Mouse (Mus musculus) mouse trophoblast stem cell (cell line): Measurements from ENCODE around the gene Mrpl50.
"Not testable (repeated sequence)": the region's sequence is repeated elsewhere in the genome, so short reads cannot be mapped to it uniquely, and the experiment has no call there.

Experiments
- in situ Hi-C, 2 experiments: fragments of 300-500 bp; cut with MseI, MboI; formaldehyde crosslinking; loops; 2 replicates in 1 of 2; 3 replicates in 1 of 2; pipeline ENCODE4 v1.15.1; 2025

Mrpl50 gene

GRCm38 (mm10) chr4:49520572-49521340, at the start of gene Mrpl50, which contains the start of gene Zfp189:
Gene Mrpl50, minus strand, starts transcription at chr4:49521093.
Gene Zfp189, plus strand, starts transcription at chr4:49521176.
- in situ Hi-C loops: no loop called here

DNA sequence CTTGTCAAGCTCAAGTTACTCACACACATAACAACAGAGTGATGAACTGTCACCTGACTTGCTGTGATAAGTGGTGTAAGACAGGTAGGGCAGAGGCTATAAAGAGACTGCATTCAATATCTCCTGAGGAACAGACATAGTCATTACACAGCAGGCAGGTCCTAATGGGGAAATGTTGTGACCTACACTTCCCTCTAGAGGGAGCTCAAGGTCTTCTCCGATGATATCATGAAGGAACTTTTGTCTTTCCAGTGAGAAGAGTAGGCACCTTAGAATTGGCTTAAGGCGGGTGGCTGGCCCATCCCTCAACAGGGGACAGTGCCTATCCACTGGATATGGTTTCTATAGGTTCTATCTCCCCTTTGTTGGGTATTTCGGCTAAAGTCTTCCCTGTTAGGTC, 46.7 kb upstream of the Mrpl50 start:
- in situ Hi-C loops: loop anchor here (5.0 kb wide), 1 partner anchor 60 kb away; no protein-coding TSS in a partner anchor

GRCm38 (mm10) chr4:49559915-49560772, 39.3 kb upstream of the Mrpl50 start:
- in situ Hi-C loops: no loop called here

DNA sequence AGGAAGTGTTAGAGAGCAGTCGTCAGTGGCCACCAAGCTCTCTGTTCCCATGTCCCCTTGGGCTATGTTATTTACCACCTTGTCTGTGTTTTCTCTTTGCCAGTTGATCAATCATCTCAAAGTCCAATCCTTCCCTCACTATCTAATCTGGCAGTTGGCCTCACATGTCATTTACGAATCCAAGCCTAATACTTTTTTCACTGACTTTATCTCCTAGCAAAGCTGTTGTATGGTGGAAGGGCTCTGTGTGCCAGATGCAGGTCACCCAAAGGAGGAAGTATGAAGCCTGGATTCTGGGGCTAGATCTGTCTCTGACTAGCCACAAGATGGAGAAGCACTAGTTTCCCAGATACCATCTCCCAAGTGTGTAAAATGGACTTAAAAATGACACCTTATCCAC, 37.3 kb upstream of the Mrpl50 start:
- in situ Hi-C loops: no loop called here

DNA sequence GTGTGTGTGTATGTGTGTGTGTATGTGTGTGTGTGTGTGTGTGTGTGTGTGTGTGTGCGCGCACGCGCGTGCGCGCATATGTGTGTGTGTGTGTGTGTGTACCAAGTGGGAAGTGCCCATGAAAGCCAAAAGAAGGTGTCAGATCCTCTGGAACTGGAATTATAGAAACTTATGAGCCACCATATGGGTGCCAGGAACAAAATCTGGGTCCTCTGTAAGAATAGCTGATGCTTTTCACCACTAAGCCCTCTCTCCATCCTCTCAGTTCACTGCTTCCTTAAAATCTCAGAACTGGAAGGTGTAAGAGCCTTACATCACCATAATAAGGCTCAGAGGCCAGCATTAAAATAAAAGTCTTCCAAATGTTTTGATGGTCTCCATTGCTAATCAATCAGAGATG, 36.5 kb upstream of the Mrpl50 start:
- in situ Hi-C loops: no loop called here

DNA sequence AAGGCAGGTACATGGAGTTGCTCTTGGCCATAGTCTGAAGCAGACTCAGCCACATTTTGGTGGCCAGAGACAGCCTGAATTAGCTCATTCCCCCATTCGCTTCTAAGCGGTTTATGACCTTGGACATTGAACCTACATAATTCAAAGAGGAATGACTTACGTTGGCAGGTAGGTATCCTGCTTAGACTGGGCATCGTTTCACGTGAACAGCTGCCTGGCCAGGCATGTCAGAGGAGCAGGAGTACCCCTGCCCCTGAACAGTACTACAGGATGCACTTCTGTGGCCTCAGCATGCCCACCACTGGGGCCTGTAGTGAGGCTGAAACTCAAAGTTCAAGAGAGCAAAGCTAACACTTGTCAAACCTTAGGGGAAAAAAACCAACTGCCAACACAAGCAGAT, 32.5 kb upstream of the Mrpl50 start:
- in situ Hi-C loops: no loop called here

GRCm38 (mm10) chr4:49549383-49549782, 28.5 kb upstream of the Mrpl50 start, which contains the start of gene Aldob:
Gene Aldob, minus strand, starts transcription at chr4:49549546.
- in situ Hi-C loops: no loop called here

- in situ Hi-C loops: no loop called here
Observed at GRCm38 (mm10) chr4:49547544-49548219, 26.8 kb upstream of the Mrpl50 start.

DNA sequence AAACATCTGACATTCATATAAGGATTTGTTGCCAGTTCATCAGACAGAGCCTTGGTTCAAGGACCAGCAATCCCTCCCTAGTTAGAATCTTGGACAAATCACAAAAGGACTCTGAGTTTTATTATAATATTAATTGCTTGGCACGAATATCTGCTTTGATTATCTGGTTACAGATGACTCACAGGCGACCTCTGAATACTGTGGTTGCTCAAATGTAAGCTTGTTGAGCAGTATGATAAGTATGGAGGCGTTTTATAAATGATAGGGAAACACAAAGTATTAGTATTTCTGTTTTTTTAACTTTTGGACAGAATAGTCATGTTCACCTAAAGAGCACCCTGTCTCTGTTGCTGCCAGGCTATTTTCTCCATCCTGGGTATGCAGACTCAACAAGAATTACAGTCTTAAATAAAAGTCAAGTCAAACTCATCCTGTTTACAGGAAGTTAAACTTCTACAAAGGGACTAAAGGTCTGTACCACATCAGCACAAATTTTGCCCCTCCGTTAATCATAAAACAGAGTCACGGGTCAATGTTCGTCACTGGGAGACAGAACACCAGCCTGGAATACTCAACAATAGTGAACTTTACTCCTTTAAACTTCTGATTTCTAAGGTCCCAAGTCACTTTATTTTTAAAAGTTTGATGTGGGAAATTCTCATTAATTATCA, 26.1 kb upstream of the Mrpl50 start:
- in situ Hi-C loops: no loop called here

DNA sequence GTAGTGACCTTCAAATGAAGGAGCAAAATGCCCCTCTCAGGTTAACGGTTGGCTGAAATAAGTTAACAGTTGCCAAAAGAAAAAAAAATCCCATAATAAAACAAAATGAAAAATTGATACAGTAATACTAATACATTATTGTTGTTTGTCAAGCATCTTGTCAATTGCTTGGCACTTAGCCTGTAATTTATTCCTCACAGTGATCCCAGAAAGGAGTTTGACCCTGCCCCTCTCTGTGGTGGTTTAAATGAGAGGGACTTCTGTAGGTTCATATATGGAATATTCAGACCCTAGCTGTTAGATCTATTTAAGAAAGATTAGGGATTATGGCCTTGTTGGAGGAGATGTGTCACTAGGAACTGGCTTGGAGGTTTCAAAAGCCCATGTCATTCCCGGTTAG, 25.1 kb upstream of the Mrpl50 start:
- in situ Hi-C loops: no loop called here

GRCm38 (mm10) chr4:49540966-49541365, 20.1 kb upstream of the Mrpl50 start:
- in situ Hi-C loops: no loop called here

GRCm38 (mm10) chr4:49539665-49540064, 18.8 kb upstream of the Mrpl50 start:
- in situ Hi-C loops: no loop called here

DNA sequence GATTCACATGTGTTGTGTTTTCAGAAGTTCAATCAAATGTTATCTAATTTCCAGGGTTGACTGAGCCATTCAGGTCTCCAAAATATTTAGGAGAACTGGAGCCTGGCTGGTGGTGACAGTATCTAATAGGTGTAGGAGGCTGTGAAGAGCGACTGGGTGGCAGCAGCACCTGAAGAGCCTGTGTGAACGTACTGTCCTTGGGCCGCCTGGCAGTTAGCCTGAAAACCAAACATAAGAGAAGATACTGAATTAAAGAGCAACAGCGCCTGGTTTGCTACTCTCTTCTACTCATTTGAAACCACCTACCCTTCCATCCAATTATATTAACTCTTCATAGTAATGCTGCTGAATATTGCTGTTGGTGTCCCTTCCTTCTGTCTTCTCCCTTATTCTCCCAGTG, 15.8 kb upstream of the Mrpl50 start:
- in situ Hi-C loops: no loop called here

DNA sequence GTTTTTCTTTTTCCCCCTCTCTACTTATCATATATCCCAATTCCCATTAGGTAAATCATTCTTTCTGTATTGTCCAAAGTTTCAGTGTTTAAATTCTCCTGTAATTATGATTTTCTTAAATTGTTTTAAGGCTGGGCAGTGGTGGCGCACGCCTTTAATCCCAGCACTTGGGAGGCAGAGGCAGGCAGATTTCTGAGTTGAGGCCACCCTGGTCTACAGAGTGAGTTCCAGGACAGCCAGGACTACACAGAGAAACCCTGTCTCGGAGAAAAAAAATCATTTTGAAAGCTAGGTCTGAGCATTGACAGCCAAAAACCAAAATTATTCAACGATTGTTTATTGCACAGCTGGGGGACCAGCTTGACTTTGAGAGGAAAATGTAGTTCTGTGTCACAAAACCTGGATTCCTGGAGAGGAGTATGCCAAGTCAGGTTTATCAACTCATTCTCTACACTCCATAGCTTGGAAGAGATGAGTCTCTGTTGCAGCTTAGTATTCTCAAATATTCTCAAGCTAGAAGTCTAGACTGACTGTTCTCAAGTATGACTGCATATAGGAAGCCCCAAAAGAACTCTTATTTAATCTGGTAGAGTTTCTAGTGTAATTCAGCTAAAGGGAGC, 14.9 kb upstream of the Mrpl50 start:
- in situ Hi-C loops: no loop called here

GRCm38 (mm10) chr4:49535036-49535435, 14.1 kb upstream of the Mrpl50 start:
- in situ Hi-C loops: no loop called here

DNA sequence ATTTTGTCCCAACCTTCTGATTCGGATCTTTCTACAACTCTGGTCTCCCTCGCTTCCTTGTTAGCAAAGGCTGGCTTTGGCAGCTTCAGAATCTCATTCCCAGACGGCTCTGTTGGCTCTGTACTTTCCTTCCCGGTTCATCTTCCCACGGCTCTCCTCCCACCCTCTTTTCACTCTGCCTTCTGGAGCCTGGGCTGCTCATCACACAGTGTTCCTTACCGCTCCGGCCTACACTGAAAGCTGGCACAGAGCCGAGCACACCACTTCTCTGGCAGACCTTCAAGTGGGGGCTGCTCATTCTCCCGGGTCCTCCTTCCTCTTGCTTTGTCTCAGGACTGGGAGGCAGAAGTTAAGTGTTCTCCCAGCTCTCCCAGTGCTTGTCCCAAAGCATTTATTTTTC, 1.7 kb upstream of the Mrpl50 start:
- in situ Hi-C loops: no loop called here

- in situ Hi-C loops: no loop called here
Observed at GRCm38 (mm10) chr4:49521346-49521745, 453 bp upstream of the Mrpl50 start.

DNA sequence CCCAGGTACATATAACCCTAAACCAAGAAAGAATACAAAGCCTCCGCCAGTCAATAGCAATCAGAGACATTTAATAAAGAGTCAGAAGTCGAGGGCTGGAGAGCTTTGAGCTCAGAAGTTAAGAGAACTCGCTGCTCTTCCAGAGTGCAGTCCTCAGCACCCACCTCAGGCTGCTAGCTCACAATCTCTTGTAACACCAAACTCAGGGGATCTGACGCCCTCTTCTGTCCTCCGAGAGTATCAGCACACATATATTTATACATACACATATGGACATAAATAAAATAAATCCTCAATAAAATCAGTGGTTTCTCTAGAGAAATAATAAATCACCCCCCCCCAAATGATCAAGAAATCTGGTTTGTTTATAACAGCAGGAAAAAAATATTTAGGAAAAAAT, 1.4 kb downstream of the Mrpl50 start:
- in situ Hi-C loops: no loop called here

GRCm38 (mm10) chr4:49514441-49514840, 6.5 kb downstream of the Mrpl50 start:
- in situ Hi-C loops: no loop called here

DNA sequence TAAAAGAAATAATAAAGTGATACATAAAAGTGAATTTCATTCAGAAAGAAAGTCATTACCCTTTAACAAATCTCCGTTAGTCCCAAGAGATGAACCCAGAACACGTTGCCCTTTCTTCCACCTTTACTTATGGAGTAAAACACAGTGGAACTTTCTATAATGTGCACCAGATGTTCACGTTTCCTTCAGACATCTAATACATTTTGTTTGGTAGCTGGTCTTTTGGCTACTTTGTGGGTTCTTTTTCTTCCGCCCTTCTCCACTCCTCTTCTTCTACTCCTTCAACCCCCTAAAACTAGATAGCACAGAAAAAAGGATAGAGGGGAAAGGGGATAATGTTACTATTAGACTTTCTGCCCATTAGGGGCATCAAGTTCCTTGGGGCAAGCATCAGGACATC, 8.3 kb downstream of the Mrpl50 start:
- in situ Hi-C loops: no loop called here

- in situ Hi-C loops: not testable (repeated sequence)
Observed at GRCm38 (mm10) chr4:49510236-49510835, 10.6 kb downstream of the Mrpl50 start.
